Mouse (Mus musculus) megakaryocyte, embryonic 14.5 days (primary cell): ENCODE results near the gene Hcls1. TPM values are rescaled to one million over a fixed set of nuclear protein-coding genes. Genes with fewer than 3 reads are reported as not detected.

Experiments
- H3K27me3 ChIP-seq: replicated peaks from 2 replicates; pipeline ENCODE3; 2012; ENCODE audit warnings: inconsistent platforms
- H3K36me3 ChIP-seq: replicated peaks from 2 replicates; pipeline ENCODE3; 2012; ENCODE audit warnings: low read length, inconsistent platforms, mixed read lengths
- H3K4me1 ChIP-seq: 2 replicates; pipeline ENCODE4 v1.6.1; 2012; ENCODE audit warnings: inconsistent platforms
- H3K4me3 ChIP-seq: replicated peaks from 2 replicates; pipeline ENCODE3; 2012; ENCODE audit warnings: moderate library complexity, mild to moderate bottlenecking, inconsistent platforms
- H3K9me3 ChIP-seq: 2 replicates; pipeline ENCODE4 v1.6.1; 2012; ENCODE audit warnings: inconsistent platforms
- FLI1 ChIP-seq: IDR thresholded peaks from 2 replicates; pipeline ENCODE4 v1.6.1; 2012; ENCODE audit warnings: low read length, inconsistent platforms, mixed read lengths
- GATA1 ChIP-seq: IDR thresholded peaks from 3 replicates; pipeline ENCODE4 v1.6.1; 2012; ENCODE audit warnings: mixed read lengths, low read length, inconsistent platforms, borderline replicate concordance
- polyA plus RNA-seq: library from polyadenylated mRNA; stranded (reverse); fragments of >175 nt; gene quantifications from 2 replicates; pipeline ENCODE4 v1.2.3, GENCODE M21; 2012; ENCODE audit warnings: low replicate concordance; ENCODE audit not compliant: insufficient read depth

Gene Hcls1
- polyA plus RNA-seq = 47.6 and 219 TPM in 2 replicates

GRCm38 (mm10) chr16:36934841-36935620, at the start of gene Hcls1:
TSS of gene Hcls1 (plus strand) at chr16:36934983.
- Histone ChIP-seq H3K27me3 (no peaks in the 10 kb centered on the region), H3K4me1 (peaks cover 92% of the 10 kb centered on the region)
- TF ChIP-seq GATA1 = no peak
- TF ChIP-seq FLI1 = no peak

GRCm38 (mm10) chr16:36885912-36886311, 48.9 kb upstream of the Hcls1 start:
- Histone ChIP-seq H3K9me3 (no peaks in the 10 kb centered on the region), H3K27me3 (no peaks in the 10 kb centered on the region), H3K4me3 (no peak overlapping the region), H3K36me3 (peaks cover 59% of the 10 kb centered on the region), H3K4me1 (peaks cover 13% of the 10 kb centered on the region; the same call in 1 of the 2 replicates)
- TF ChIP-seq FLI1 = no peak
- no peak for TF ChIP-seq GATA1

More at GRCm38 (mm10) chr16:36934841-36935620, at the start of gene Hcls1:
- Histone ChIP-seq H3K36me3 (peaks cover 71% of the 10 kb centered on the region), H3K4me3 (peak within 1 kb of the TSS; percentile 92), H3K9me3 (no peaks in the 10 kb centered on the region)

- Histone ChIP-seq H3K27me3 (no peaks in the 10 kb centered on the region), H3K9me3 (no peaks in the 10 kb centered on the region), H3K36me3 (peaks cover 75% of the 10 kb centered on the region), H3K4me3 (no peak overlapping the region), H3K4me1 (peaks cover 13% of the 10 kb centered on the region; the same call in 1 of the 2 replicates)
- TF ChIP-seq FLI1 (no peak), GATA1 (no peak)
Observed at GRCm38 (mm10) chr16:36887546-36887945, 47.2 kb upstream of the Hcls1 start.

GRCm38 (mm10) chr16:36890559-36890958, 44.2 kb upstream of the Hcls1 start:
- Histone ChIP-seq H3K4me3 (no peak overlapping the region), H3K9me3 (no peaks in the 10 kb centered on the region), H3K36me3 (peaks cover 97% of the 10 kb centered on the region), H3K4me1 (peaks cover 9% of the 10 kb centered on the region; the same call in 1 of the 2 replicates), H3K27me3 (no peaks in the 10 kb centered on the region)
- TF ChIP-seq FLI1 (no peak), GATA1 (no peak)

GRCm38 (mm10) chr16:36891415-36891814, 43.4 kb upstream of the Hcls1 start:
- Histone ChIP-seq H3K4me1 (peaks cover 9% of the 10 kb centered on the region; the same call in 1 of the 2 replicates), H3K9me3 (no peaks in the 10 kb centered on the region), H3K36me3 (peaks cover 97% of the 10 kb centered on the region), H3K4me3 (no peak overlapping the region), H3K27me3 (no peaks in the 10 kb centered on the region)
- TF ChIP-seq FLI1 (no peak), GATA1 (no peak)

GRCm38 (mm10) chr16:36893317-36893716, 41.5 kb upstream of the Hcls1 start:
- H3K4me1 ChIP-seq = peaks cover 15% of the 10 kb centered on the region; the same call in 1 of the 2 replicates
- H3K4me3 ChIP-seq = no peak overlapping the region
- H3K27me3 ChIP-seq = no peaks in the 10 kb centered on the region
- TF ChIP-seq FLI1 (no peak), GATA1 (no peak)
- H3K36me3 ChIP-seq = peaks cover 97% of the 10 kb centered on the region
- no peaks in the 10 kb centered on the region for H3K9me3 ChIP-seq

- Histone ChIP-seq H3K27me3 (no peaks in the 10 kb centered on the region), H3K4me3 (no peak overlapping the region), H3K4me1 (peaks cover 6% of the 10 kb centered on the region; the same call in 1 of the 2 replicates), H3K36me3 (peaks cover 100% of the 10 kb centered on the region), H3K9me3 (no peaks in the 10 kb centered on the region)
- TF ChIP-seq GATA1 (no peak), FLI1 (no peak)
Observed at GRCm38 (mm10) chr16:36896712-36897111, 38.1 kb upstream of the Hcls1 start.

GRCm38 (mm10) chr16:36903156-36903555, 31.6 kb upstream of the Hcls1 start:
- Histone ChIP-seq H3K9me3 (no peaks in the 10 kb centered on the region), H3K27me3 (no peaks in the 10 kb centered on the region), H3K36me3 (peaks cover 100% of the 10 kb centered on the region), H3K4me1 (no peaks in the 10 kb centered on the region), H3K4me3 (no peak overlapping the region)
- TF ChIP-seq FLI1 (no peak), GATA1 (no peak)

- Histone ChIP-seq H3K27me3 (no peaks in the 10 kb centered on the region), H3K4me3 (no peak overlapping the region), H3K9me3 (no peaks in the 10 kb centered on the region), H3K4me1 (no peaks in the 10 kb centered on the region), H3K36me3 (peaks cover 100% of the 10 kb centered on the region)
- TF ChIP-seq GATA1 (no peak), FLI1 (no peak)
Observed at GRCm38 (mm10) chr16:36911909-36912308, 22.9 kb upstream of the Hcls1 start.

GRCm38 (mm10) chr16:36912311-36912710, 22.5 kb upstream of the Hcls1 start:
- TF ChIP-seq GATA1 (no peak), FLI1 (no peak)
- Histone ChIP-seq H3K4me1 (no peaks in the 10 kb centered on the region), H3K4me3 (no peak overlapping the region), H3K36me3 (peaks cover 99% of the 10 kb centered on the region), H3K9me3 (no peaks in the 10 kb centered on the region), H3K27me3 (no peaks in the 10 kb centered on the region)
